Mouse (Mus musculus) telencephalon, adult 2 months (tissue): ENCODE measurements at regions not wholly inside any gene's neighbourhood (a gene's known extent, or its start where the extent isn't known, plus 50 kb on each side); places are given as distances from the start of the nearest gene placed in this dataset.

Experiments used
- DNase-seq: peaks from one replicate; pipeline ENCODE4 v3.0.0-alpha.2; 2011; ENCODE audit warnings: low read depth, low spot score

GRCm38 (mm10) chr3:41234191-41234590, 151.3 kb upstream of the Pgrmc2 start:
- no peak for DNase-seq

GRCm38 (mm10) chr3:41233439-41233838, 150.6 kb upstream of the Pgrmc2 start:
- DNase-seq: no peak

DNA sequence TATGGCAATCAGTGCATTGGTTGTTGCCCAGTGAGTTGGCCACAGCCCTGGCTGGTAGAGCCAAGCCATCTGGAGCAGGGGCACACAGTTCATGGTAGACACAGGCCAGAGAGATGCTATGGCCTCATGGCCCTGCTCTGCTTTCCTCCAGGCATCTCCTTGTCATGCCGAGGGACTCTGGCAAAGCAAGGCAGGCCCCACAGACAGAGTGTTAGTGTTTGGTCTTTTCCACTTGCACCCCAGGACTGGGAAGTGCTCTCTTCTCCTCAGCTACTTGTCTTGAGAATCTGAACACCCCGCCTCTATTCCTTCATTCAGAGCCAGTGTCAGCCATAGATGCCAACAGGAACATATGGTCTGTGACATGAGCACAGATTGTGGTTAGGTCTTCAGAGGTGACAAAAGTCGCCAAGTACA, 148.1 kb upstream of the Pgrmc2 start:
- no peak for DNase-seq

DNA sequence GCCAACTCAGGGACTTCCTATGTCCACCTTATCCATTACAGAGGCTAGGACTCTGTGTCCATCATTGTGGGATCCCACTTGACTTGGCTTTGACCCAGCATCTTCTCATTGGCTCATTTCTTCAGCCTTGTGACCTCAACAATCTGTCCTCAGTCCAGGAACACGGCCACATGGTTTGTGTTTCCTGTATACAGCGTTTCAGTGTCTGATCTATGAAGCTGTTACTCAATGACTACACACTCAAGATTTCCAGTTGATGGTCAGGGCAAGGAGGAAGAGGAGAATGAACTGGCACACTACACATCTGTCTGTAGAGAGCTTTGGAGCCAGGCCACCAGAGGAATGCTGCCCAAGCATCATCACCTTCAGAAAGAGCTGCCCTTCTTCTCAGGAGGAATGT, 146.6 kb upstream of the Pgrmc2 start:
- DNase-seq: no peak

DNA sequence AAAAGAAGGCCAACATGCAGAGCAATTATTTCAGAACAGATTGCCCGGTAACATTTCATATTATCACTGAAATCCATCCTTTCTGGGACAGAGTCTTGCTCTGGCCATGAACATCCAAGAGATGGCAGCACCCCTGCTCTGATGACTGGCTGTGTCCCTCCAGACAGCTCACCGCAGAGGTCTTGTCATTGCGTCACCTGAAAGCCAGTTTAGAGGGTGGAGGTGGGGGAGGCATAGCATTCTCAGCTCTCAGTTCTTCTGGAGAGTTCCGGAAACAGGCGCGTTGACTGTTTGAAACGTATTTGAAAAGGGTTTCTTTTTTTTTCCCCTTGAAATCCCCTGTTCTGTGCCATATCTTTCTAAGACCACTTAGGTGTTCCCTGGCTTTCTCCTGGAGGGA, 145.7 kb upstream of the Pgrmc2 start:
- DNase-seq: peak; percentile 42

GRCm38 (mm10) chr3:41220746-41221145, 137.9 kb upstream of the Pgrmc2 start:
- DNase-seq: no peak

GRCm38 (mm10) chr3:41217770-41218169, 134.9 kb upstream of the Pgrmc2 start:
- DNase-seq: no peak

DNA sequence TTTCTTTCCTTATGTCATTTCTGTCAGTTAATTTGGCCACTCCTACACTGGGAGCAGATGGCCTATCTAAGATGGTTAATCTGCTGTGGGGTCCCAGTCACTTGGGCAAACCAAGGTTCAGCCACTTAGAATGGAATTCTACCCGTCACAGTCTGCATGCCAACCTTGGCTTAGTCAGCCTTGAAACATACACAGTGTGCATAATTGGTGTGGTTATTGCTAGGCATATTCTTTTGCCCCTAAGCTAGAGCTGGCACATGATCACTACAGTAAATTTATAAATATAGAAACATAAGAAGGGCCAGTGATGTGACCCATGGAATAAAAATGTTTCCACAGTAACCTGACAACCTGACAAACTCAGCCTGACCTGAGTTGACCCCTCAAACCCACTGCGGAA, 130.7 kb upstream of the Pgrmc2 start:
- no peak for DNase-seq

DNA sequence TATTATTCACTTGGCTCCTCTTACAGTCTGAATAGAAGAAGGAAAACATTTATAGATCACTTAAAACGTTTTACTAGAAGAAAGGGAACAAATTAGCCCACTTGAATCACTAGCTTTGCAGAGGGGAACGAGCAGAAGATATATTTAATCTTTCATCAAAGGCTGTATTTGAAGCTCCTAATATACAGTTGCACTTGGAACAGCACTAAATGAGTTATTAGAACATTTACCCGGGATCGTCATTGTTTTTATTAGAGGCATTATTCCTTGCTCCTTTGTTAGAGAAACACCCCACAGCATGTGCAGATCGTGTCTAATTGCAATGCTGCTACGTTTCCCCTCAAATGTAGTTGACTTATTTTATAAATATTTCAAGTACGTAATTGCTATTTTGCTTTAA, 127.5 kb upstream of the Pgrmc2 start:
- no peak for DNase-seq

- DNase-seq: no peak
Observed at GRCm38 (mm10) chr3:41202895-41203294, 120.0 kb upstream of the Pgrmc2 start.

GRCm38 (mm10) chr3:41201782-41202181, 118.9 kb upstream of the Pgrmc2 start:
- no peak for DNase-seq

DNA sequence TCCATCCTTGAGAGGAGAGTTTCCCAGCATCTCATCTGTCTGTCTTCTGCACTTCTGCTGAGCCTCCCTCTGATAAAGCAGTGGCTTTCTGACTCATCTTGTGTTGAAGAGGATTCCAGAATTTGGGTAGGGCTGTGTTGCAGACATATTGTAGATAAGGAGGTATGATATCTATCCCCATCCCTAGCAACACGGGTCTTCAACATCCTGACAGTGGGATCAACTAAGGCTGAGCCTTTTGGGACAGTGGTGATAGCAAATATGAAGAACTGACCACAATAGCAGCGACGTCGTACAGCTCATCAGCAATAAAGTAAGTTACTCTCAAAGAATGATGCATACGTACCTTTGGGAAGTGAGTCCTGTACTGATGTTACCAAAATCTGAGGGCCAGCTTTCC, 117.2 kb upstream of the Pgrmc2 start:
- no peak for DNase-seq

DNA sequence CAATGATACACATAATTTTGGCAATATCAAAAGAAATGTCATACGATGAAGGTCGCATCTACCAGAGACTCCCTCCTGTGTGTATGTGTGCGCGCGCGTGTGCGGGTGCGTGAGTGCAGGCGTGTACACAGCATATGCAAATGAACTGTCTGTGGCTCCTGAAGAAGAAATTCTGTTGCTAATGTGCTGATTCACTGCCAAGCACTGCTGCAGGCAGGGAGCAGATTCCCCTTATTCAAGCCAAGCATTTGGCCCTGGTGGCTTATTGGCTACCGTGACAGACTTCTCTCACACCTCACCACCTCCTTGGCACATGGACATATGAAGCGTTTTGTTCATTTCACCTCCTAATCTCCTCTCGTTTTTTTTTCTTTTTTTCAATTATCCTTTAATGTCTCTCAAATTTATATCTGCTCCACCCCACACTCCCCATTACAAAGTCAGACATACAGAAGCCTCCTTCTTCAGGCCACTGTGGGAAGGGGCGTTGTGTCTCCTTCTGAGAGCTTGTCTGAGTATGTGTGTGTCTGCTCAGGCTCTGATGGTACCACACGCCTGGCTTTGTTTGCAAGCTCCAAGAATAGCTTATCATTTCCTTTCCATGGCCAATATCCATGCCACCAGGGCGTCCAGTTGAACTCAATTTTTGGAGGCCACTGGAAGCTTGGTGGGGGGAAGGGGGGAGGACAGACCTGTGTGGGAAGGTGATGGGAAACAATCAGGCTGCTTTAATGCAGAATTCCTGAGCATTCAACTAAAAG, 115.5 kb upstream of the Pgrmc2 start:
- peak; percentile 62 for DNase-seq

DNA sequence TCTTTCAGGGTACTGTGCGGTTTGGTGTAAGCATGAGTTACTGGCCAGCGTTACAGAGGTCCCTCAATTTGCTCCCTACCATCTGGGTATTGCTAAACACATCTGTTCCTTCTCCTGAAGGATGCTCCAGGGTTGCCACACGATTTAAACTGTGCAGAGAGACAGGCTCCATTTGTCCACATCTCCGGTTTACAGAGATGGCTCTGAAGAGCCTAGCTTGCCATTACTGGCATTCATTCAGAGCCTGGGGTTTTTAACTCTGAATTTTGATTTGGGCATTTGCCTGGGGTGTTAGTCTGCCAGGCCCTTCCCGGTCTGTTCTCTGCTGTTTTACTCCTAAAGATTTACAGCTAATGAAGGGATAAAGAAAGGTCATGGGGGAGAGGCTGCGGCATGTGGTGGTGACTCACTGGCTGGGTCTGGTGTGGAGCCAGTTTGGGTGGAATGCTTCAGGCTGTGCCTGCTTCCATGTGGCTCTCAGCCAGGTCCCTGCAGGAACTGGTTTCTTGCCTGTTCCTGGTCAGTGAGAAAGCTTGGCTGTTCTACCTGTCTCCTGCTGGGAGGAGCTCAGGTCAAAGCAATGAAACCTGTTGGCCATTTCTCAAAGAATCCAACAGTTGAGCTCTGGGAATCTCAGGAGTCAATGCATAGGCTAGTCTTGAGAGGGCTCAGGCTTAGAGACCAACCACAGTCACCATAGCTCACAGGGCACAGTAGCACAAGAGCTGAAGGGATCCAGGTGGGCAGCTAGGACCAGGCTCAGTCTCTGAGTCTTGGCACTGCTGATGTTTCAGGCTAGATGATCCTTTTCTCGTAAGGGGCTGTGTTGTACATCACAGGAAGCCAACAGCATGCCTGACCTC, 112.5 kb upstream of the Pgrmc2 start:
- DNase-seq: no peak

DNA sequence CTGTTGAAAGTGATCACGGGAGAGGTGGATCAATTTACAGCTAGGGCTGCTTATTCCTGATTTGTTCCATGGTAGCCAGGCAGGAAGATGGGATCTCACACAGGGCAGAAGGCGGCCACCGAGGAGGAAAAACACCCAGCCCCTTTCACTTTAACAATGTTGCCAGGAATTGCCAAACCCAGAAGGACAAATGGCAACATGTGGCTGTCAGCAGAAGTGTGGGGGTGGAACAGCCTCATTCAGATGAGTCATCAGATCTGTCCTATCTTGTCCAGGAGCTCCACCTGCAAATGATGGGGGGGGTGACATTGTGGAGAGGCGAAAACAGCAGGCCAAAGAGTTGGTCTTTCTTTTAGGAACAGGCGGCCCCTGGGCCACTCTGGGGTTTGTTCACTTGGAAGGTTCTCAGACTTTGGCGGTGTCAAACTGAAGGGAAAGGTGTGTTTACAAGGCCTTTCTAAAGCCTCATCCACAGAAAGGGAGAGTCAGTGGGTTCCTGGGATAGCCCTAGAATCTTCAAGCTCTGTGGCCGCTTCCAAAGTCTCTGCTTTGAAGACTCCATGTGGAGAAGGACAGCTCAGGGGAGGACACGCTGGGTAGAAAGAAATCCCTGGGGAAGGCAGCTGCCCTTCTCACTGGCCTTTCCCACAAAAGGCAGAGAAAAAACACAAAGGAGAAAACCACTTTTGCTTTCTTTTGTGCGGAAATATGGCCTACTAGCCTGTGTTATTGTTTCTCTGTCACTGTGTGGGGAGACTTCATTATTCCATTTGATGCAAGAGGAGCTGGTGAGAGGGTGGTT, 111.7 kb upstream of the Pgrmc2 start:
- DNase-seq: no peak

- DNase-seq: no peak
Observed at GRCm38 (mm10) chr3:41185305-41186097, 102.7 kb upstream of the Pgrmc2 start.

DNA sequence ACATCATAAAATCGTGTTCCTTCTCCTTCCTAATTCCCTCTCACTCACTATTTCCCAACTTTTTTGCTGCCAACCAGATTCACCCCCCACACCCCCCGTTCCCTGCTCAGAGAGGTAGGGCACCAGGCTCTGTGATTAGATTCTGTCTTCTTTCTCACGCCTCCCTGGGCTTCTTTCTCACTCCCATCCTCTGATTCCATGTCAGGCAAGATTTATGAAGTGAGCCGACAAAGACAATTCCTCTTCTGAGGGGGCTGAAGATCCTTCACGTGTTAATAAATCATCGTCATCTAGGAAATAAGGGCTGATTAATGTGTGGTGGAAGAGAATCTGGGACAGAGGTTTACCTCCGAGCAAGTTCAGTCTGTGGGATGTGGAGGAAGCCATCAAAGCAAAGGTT, 101.5 kb upstream of the Pgrmc2 start:
- no peak for DNase-seq

GRCm38 (mm10) chr3:41182900-41183595, 100.2 kb upstream of the Pgrmc2 start:
- no peak for DNase-seq

DNA sequence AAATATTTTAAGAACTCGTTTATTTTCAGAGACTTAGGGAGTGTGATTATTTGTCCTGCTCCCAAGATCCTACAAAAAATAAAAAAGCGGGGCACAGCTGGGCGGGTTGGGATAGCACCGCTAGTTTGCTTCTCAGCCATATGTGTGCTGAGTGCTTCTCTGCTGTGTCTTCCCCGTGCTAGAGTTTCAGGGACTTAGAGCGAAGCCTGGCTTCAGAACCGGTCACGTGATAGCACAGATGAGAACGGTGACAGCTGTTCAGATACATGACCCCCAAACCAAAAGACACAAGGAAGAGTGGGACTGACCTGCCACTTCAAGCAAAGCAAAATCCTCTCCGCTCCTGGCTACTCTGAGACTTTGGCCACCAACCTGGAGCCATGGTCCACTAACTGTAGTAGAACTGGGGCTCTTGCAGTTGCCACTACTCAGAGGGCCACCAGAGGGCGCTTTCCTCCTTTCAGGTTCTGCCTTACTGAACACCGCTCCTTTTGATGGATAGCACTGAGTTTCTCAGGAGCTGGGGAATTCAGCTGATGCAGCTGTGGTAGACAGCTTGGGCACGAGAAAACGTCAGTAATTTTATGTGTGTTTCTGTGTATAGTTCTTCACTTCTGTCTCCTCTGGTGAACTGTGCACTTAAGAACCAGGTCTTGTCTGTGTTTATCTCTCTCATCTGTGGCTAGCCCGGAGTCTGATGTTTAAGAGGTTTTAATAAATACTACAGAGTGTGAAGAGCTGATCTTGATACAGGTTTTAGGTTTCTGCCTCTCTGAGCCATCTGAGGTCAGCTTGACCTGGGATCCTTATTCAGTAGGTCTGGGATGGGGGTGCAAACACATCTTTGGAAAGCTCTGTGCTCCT, 99.4 kb upstream of the Pgrmc2 start:
- DNase-seq: peak; percentile 74

- no peak for DNase-seq
Observed at GRCm38 (mm10) chr3:41181438-41181837, 98.6 kb upstream of the Pgrmc2 start.
